Mouse (Mus musculus) cerebellum, postnatal 4 days (tissue): ENCODE measurements around the gene Kif3a.

Source experiments
- DNase-seq, 2 experiments: peaks; one replicate each; pipeline ENCODE4 v3.0.0; 2022; ENCODE audit warnings: low spot score in 2 of 2, mixed read lengths in 1 of 2

The Kif3a gene

DNA sequence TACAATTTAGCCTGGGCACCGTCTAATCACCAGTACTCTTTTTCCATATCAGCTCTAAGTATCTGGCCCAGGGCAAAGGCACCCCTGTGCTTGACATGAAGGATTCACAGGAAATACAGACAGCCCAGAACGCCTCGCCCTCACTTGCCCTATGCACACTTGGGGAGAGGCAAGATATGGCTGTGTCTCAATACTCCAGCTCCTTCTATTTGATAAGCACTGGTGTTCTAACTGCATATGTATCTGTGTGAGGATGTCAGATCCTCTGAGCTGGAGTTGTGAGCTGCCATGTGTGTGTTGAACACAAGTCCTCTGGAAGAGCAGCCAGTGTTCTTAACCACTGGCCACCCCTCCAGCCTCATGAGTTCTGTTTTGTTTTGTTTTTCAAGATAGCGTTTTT is 84.3 kb downstream of the Kif3a start:
- no peak for DNase-seq
